Comparison of ENCODE assay signal across 15 mouse cellular contexts in genomic region chr10:94294933-94295750, GRCm38 (mm10). TPM values are rescaled to one million over a fixed set of nuclear protein-coding genes. Genes with fewer than 3 reads are reported as not detected.
DNase-seq lines count a peak whose midpoint lies in the region; ATAC-seq lines count a peak whose summit lies in the region.
"Had no signal": no experiment of that assay in that cellular context is flagged by ENCODE, and none has a peak within 500 bp of the region (broad histone marks: within the 10 kb centered on the region; RNA-seq: fewer than 3 reads in every experiment).

No protein-coding gene starts in this region.

- H3K27ac ChIP-seq in hindbrain, embryonic 11.5 days (ENCODE audit: low read depth, low read length): peak overlapping the region; percentile 52
- H3K27ac ChIP-seq in neural tube, embryonic 11.5 days (ENCODE audit: low read depth, low read length): no peak overlapping the region; the same call in 1 of the 2 replicates

- no peak overlapping the region for H3K9ac ChIP-seq in hindbrain, embryonic 11.5 days (ENCODE audit: low read depth, low read length)
- no peak overlapping the region; the same call in 1 of the 2 replicates for H3K9ac ChIP-seq in neural tube, embryonic 11.5 days (ENCODE audit: low read length)

- H3K36me3 ChIP-seq in hindbrain, embryonic 11.5 days (ENCODE audit: control insufficient read depth, insufficient read depth, low read length): no peaks in the 10 kb centered on the region
- H3K36me3 ChIP-seq in neural tube, embryonic 11.5 days (ENCODE audit: control insufficient read depth, insufficient read depth, low read length): no peaks in the 10 kb centered on the region

- peaks cover 8% of the 10 kb centered on the region for H3K4me1 ChIP-seq in hindbrain, embryonic 11.5 days (replicated peaks; ENCODE audit: control insufficient read depth, insufficient read depth, low read length)
- H3K4me1 ChIP-seq in neural tube, embryonic 11.5 days (ENCODE audit: control insufficient read depth, insufficient read depth, low read length): peaks cover 9% of the 10 kb centered on the region; the same call in 1 of the 2 replicates

- ATAC-seq in hindbrain, embryonic 11.5 days (ENCODE audit: low FRiP score): peak; percentile 79
- ATAC-seq in neural tube, embryonic 11.5 days (ENCODE audit: insufficient read depth, low FRiP score, low TSS enrichment): peak; percentile 65

- H3K4me2 ChIP-seq in hindbrain, embryonic 11.5 days (replicated peaks; ENCODE audit: low read depth, low read length): no peak overlapping the region
- H3K4me2 ChIP-seq in neural tube, embryonic 11.5 days (ENCODE audit: low read depth): no peak overlapping the region

- no peaks in the 10 kb centered on the region for H3K27me3 ChIP-seq in hindbrain, embryonic 11.5 days (ENCODE audit: control insufficient read depth, insufficient read depth, low read length)
- no peaks in the 10 kb centered on the region for H3K27me3 ChIP-seq in neural tube, embryonic 11.5 days (ENCODE audit: control insufficient read depth, insufficient read depth, low read length)

- DNase-seq in adrenal gland, adult 2 months: peak; percentile 27
- DNase-seq in adrenal gland, postnatal 4 days (ENCODE audit: low spot score in 2 of 2): no peak
- peak; percentile 68 to 80 for DNase-seq in cerebellum, postnatal 25 days
- peak; percentile 61 for DNase-seq in hindbrain, embryonic 11.5 days (ENCODE audit: low spot score)
- DNase-seq in neural tube, embryonic 11.5 days (ENCODE audit: low spot score): peak; percentile 45
- DNase-seq in liver: no peak
- no peak for DNase-seq in gastrocnemius, adult 8-10 months (ENCODE audit: low spot score in 2 of 2)
- DNase-seq in frontal cortex, postnatal 10 days (ENCODE audit: low spot score in 2 of 2): no peak
- DNase-seq: gastrocnemius, postnatal 10 days had no signal

- no peak overlapping the region for H3K4me3 ChIP-seq in hindbrain, embryonic 11.5 days (ENCODE audit: low read depth, low read length)
- H3K4me3 ChIP-seq in neural tube, embryonic 11.5 days (ENCODE audit: low read depth, low read length): no peak overlapping the region

- WGBS in hindbrain, embryonic 11.5 days: 29% methylated on average over 6 of the region's 6 CpGs
- WGBS in neural tube, embryonic 11.5 days: 27% methylated on average over 6 of the region's 6 CpGs

- H3K9me3 ChIP-seq in hindbrain, embryonic 11.5 days (ENCODE audit: control insufficient read depth, low read length): no peaks in the 10 kb centered on the region
- H3K9me3 ChIP-seq in neural tube, embryonic 11.5 days (ENCODE audit: control insufficient read depth, low read length): no peaks in the 10 kb centered on the region

RNA-seq across cellular contexts. Expression of gene Gm4792, which starts 3.4 kb away (rescaled TPM):
- total RNA-seq in adrenal gland, adult 2 months (2021): not detected
- not detected in 2 replicates for polyA plus RNA-seq in adrenal gland, adult 2 months (2012; rRNA removed)
- total RNA-seq in adrenal gland, postnatal 4 days (2021): under 1 TPM in 1 of 2 experiments, not detected in 1; 0.81 TPM
- 0.27 and 0.31 TPM in 2 replicates for polyA plus RNA-seq in hindbrain, embryonic 11.5 days (2014; fragmentation: Nextera tagmentation; extraction: Ambion mirVana)
- 0.42 TPM in 1 of 2 replicates, not detected in the other for polyA plus RNA-seq in neural tube, embryonic 11.5 days (2014; fragmentation: Nextera tagmentation; extraction: Ambion mirVana)
- total RNA-seq in gastrocnemius, adult 8-10 months (2022): not detected
- total RNA-seq: common myeloid progenitor, adult 5-6 weeks; gastrocnemius, postnatal 10 days; heart, postnatal 25 days; layer of hippocampus, adult 18-20 months; neutrophil, adult 5-6 weeks had no signal
- polyA plus RNA-seq: liver, embryonic 16.5 days; stomach, embryonic 14.5 days had no signal

RNA-seq across cellular contexts. Expression of gene Tmcc3, which starts 16.6 kb away (rescaled TPM):
- total RNA-seq in adrenal gland, adult 2 months (2021): 10 to 100 TPM; 13.0 to 22.8 TPM
- 4.9 and 6.9 TPM in 2 replicates for polyA plus RNA-seq in adrenal gland, adult 2 months (2012; rRNA removed)
- 10 to 100 TPM; 23.7 to 23.9 TPM for total RNA-seq in adrenal gland, postnatal 4 days (2021)
- polyA plus RNA-seq in hindbrain, embryonic 11.5 days (2014; fragmentation: Nextera tagmentation; extraction: Ambion mirVana): 4.5 and 5.7 TPM in 2 replicates
- 4.8 and 6.1 TPM in 2 replicates for polyA plus RNA-seq in neural tube, embryonic 11.5 days (2014; fragmentation: Nextera tagmentation; extraction: Ambion mirVana)
- total RNA-seq in gastrocnemius, adult 8-10 months (2022): 10 to 100 TPM; 17.4 to 22.5 (median 20.3) TPM

Comparison
In these comparisons a context has a peak if more than half of its experiments do, and no peak if none do; other contexts are left out.
1. DNase-seq: peak in adrenal gland, adult 2 months (single experiment), cerebellum, postnatal 25 days (2 of 2), hindbrain, embryonic 11.5 days (single experiment) and neural tube, embryonic 11.5 days (single experiment); none in adrenal gland, postnatal 4 days (0 of 2), liver (single experiment), gastrocnemius, adult 8-10 months (0 of 2) and frontal cortex, postnatal 10 days (0 of 2).